Mouse (Mus musculus) bone marrow macrophage, adult 2 months (primary cell): ENCODE results near the gene Cmya5.

Experiments used
- CTCF ChIP-seq: IDR thresholded peaks from 2 replicates; pipeline ENCODE4 v1.5.1; 2012; ENCODE audit warnings: low read depth, mild to moderate bottlenecking, low read length, moderate library complexity
- POLR2A ChIP-seq: IDR thresholded peaks from 2 replicates; pipeline ENCODE4 v1.6.1; 2012; ENCODE audit warnings: mild to moderate bottlenecking, low read depth, low read length, borderline replicate concordance

GRCm38 (mm10) chr13:93138059-93138458 lies 6.5 kb downstream of the Cmya5 start:
- TF ChIP-seq CTCF (no peak), POLR2A (no peak)
